24 mouse cellular contexts compared by ENCODE assay signal in the genomic region with DNA sequence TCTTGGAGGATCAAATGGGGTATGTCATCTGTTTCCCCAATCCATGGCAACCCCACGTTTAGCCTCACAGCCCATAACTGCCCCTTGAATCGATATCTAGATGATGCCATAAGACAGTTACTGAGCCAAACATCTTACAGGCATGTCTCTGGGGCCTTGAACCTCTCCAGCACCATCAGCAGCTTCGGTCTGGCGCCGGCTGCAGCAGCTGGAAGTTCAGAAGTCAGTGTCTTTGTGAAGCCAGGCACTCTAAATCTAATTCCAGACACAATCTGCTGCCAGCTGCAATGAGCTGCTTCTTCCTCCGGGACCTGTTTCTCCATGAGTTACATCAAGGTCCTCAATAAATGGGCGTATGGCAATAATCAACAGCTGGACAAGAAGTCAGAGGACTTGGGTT. TPM values are rescaled to one million over a fixed set of nuclear protein-coding genes. Genes with fewer than 3 reads are reported as not detected.
DNase-seq lines count a peak whose midpoint lies in the region; ATAC-seq lines count a peak whose summit lies in the region.
"Had no signal": no experiment of that assay in that cellular context is flagged by ENCODE, and none has a peak within 500 bp of the region (broad histone marks: within the 10 kb centered on the region; RNA-seq: fewer than 3 reads in every experiment).

No protein-coding gene starts in this region.

- H3K9me3 ChIP-seq in heart, embryonic 11.5 days (replicated peaks; ENCODE audit: control insufficient read depth, low read length) = no peaks in the 10 kb centered on the region
- H3K9me3 ChIP-seq: embryonic facial prominence, embryonic 12.5 days; heart, embryonic 12.5 days; hindbrain, embryonic 15.5 days; limb, embryonic 13.5 days; liver, embryonic 12.5 days; midbrain, embryonic 12.5 days had no signal

- WGBS in heart, embryonic 11.5 days (ENCODE audit: insufficient replicate concordance) = 77% methylated on average over 7 of the region's 7 CpGs

- no peaks in the 10 kb centered on the region for H3K27me3 ChIP-seq in heart, embryonic 11.5 days (ENCODE audit: control insufficient read depth, insufficient read depth, low read length)
- H3K27me3 ChIP-seq: CH12.LX; embryonic facial prominence, embryonic 12.5 days; heart, embryonic 12.5 days; hindbrain, embryonic 15.5 days; liver, embryonic 12.5 days; midbrain, embryonic 12.5 days had no signal

- no peak for ATAC-seq in heart, embryonic 11.5 days (replicated peaks; ENCODE audit: insufficient number of reproducible peaks, low FRiP score, low TSS enrichment)
- no peak for ATAC-seq in monocyte, adult 5-6 weeks (replicated peaks; ENCODE audit: insufficient number of reproducible peaks, low FRiP score, low TSS enrichment, poor library complexity, severe bottlenecking)
- ATAC-seq: activated CD4-positive, CD25-positive, alpha-beta regulatory T cell, adult 4 months; liver, embryonic 12.5 days had no signal

- no peak overlapping the region for H3K27ac ChIP-seq in heart, embryonic 11.5 days (ENCODE audit: low read depth, low read length)
- H3K27ac ChIP-seq: embryonic facial prominence, embryonic 12.5 days; hindbrain, embryonic 15.5 days; limb, embryonic 13.5 days; liver, embryonic 12.5 days; midbrain, embryonic 12.5 days; stomach, postnatal 0 days had no signal

- no peaks in the 10 kb centered on the region for H3K4me1 ChIP-seq in heart, embryonic 11.5 days (ENCODE audit: control insufficient read depth, insufficient read depth, low read length)
- H3K4me1 ChIP-seq: liver, embryonic 12.5 days had no signal

- H3K4me2 ChIP-seq in heart, embryonic 11.5 days = no peak overlapping the region
- H3K4me2 ChIP-seq: embryonic facial prominence, embryonic 12.5 days; heart, embryonic 12.5 days; hindbrain, embryonic 15.5 days; limb, embryonic 13.5 days; liver, embryonic 12.5 days; midbrain, embryonic 12.5 days had no signal

- H3K4me3 ChIP-seq in heart, embryonic 11.5 days (ENCODE audit: low read depth, low read length) = no peak overlapping the region
- H3K4me3 ChIP-seq: embryonic facial prominence, embryonic 12.5 days; heart, embryonic 12.5 days; hindbrain, embryonic 15.5 days; limb, embryonic 13.5 days; liver, embryonic 12.5 days; midbrain, embryonic 12.5 days had no signal

- H3K36me3 ChIP-seq in heart, embryonic 11.5 days (ENCODE audit: control insufficient read depth, insufficient read depth, low read length) = no peaks in the 10 kb centered on the region
- H3K36me3 ChIP-seq: embryonic facial prominence, embryonic 12.5 days; G1E; heart, embryonic 12.5 days; hindbrain, embryonic 15.5 days; limb, embryonic 13.5 days; liver, embryonic 12.5 days; midbrain, embryonic 12.5 days had no signal

- intact Hi-C loops in heart, postnatal 10 days (cut with DNase I) = no loop called here

- no peak overlapping the region for H3K9ac ChIP-seq in heart, embryonic 11.5 days (ENCODE audit: low read depth, low read length)
- H3K9ac ChIP-seq: embryonic facial prominence, embryonic 12.5 days; forebrain, postnatal 0 days; heart, embryonic 12.5 days; hindbrain, embryonic 15.5 days; limb, embryonic 13.5 days; liver, embryonic 12.5 days; midbrain, embryonic 12.5 days had no signal

- peak; percentile 8 to 15 for DNase-seq in heart, postnatal 10 days
- peak; percentile 11 for DNase-seq in testis, postnatal 14 days (ENCODE audit: low spot score)
- DNase-seq in testis, postnatal 10 days (ENCODE audit: low spot score) = no peak
- DNase-seq in gastrocnemius, postnatal 25 days = peak; percentile 70
- DNase-seq in right cerebral cortex, postnatal 4 days = no peak
- DNase-seq: adrenal gland, postnatal 10 days; B cell, adult 2 months; cerebellum, adult 18-20 months; cerebellum, postnatal 14 days; lung, adult 18-20 months; lung, postnatal 10 days had no signal

RNA-seq across cellular contexts. Expression of gene Igf1, which starts 40.3 kb away (rescaled TPM):
- 10 to 100 TPM; 42.5 to 57.0 TPM for total RNA-seq in heart, postnatal 10 days (2021)
- polyA plus RNA-seq in heart, embryonic 11.5 days (2014; fragmentation: Nextera tagmentation; extraction: Ambion mirVana) = 36.6 and 39.9 TPM in 2 replicates
- total RNA-seq in gastrocnemius, postnatal 25 days (2021) = 10 to 100 TPM; 29.5 to 30.2 TPM
- total RNA-seq in monocyte, adult 5-6 weeks (2017) = not detected in 3 replicates
- total RNA-seq: CH12.LX had no signal

Comparison
In these comparisons a context has a peak if more than half of its experiments do, and no peak if none do; other contexts are left out.
1. DNase-seq: peak in heart, postnatal 10 days (2 of 2), testis, postnatal 14 days (single experiment) and gastrocnemius, postnatal 25 days (single experiment); none in testis, postnatal 10 days (single experiment) and right cerebral cortex, postnatal 4 days (single experiment).
2. RNA of gene Igf1, which starts 40.3 kb away (total RNA-seq): 42.5 to 57.0 TPM in heart, postnatal 10 days and 29.5 to 30.2 TPM in gastrocnemius, postnatal 25 days; not detected in monocyte, adult 5-6 weeks; every median in the first group is over 10 times any median in the second.